Comparison of ENCODE assay signal across 23 mouse cellular contexts in the genomic region with DNA sequence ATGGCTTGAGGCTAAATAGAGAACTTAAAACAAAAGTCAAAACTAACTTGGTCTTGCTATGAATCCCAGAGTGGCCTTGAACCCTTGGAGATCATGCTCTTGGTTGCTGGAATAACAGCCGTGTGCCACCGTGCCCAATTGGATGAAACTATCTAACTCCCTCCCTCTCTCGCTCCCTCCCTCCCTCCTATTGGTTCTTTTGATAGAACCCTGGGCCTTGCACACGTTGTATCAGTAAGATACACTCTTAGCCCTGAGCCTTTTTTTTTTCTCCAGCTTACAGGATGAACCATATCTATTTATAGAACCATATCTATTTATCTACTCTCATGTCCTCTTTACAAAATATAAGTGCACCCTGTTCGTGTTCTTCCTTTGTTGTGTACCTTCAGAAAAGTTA. TPM values are rescaled to one million over a fixed set of nuclear protein-coding genes. Genes with fewer than 3 reads are reported as not detected.
DNase-seq lines count a peak whose midpoint lies in the region; ATAC-seq lines count a peak whose summit lies in the region.
"Had no signal": no experiment of that assay in that cellular context is flagged by ENCODE, and none has a peak within 500 bp of the region (broad histone marks: within the 10 kb centered on the region; RNA-seq: fewer than 3 reads in every experiment).

No protein-coding gene starts in this region.

- no peaks in the 10 kb centered on the region for H3K27me3 ChIP-seq in heart, embryonic 10.5 days (ENCODE audit: insufficient read depth, poor library complexity, severe bottlenecking)
- H3K27me3 ChIP-seq in liver, embryonic 16.5 days (ENCODE audit: control insufficient read depth, insufficient read depth, low read depth, low read length): no peaks in the 10 kb centered on the region
- H3K27me3 ChIP-seq: embryonic facial prominence, embryonic 13.5 days; forebrain, embryonic 13.5 days; hindbrain, embryonic 13.5 days; limb, embryonic 13.5 days had no signal

- no peaks in the 10 kb centered on the region for H3K9me3 ChIP-seq in heart, embryonic 10.5 days
- no peaks in the 10 kb centered on the region for H3K9me3 ChIP-seq in liver, embryonic 16.5 days (replicated peaks; ENCODE audit: control insufficient read depth, low read length)
- H3K9me3 ChIP-seq: embryonic facial prominence, embryonic 13.5 days; forebrain, embryonic 13.5 days; hindbrain, embryonic 13.5 days; limb, embryonic 13.5 days had no signal

- H3K27ac ChIP-seq in heart, embryonic 10.5 days: no peak overlapping the region
- H3K27ac ChIP-seq in liver, embryonic 16.5 days (ENCODE audit: low read length): no peak overlapping the region
- H3K27ac ChIP-seq: embryonic facial prominence, embryonic 13.5 days; forebrain, embryonic 13.5 days; hindbrain, embryonic 13.5 days; limb, embryonic 13.5 days had no signal

- H3K4me2 ChIP-seq in liver, embryonic 16.5 days (ENCODE audit: low read depth, low read length): no peak overlapping the region
- H3K4me2 ChIP-seq: embryonic facial prominence, embryonic 13.5 days; forebrain, embryonic 13.5 days; hindbrain, embryonic 13.5 days; limb, embryonic 13.5 days; lung, embryonic 14.5 days had no signal

- no peak overlapping the region for H3K4me3 ChIP-seq in heart, embryonic 10.5 days
- H3K4me3 ChIP-seq in liver, embryonic 16.5 days (ENCODE audit: low read depth, low read length): no peak overlapping the region
- H3K4me3 ChIP-seq: embryonic facial prominence, embryonic 13.5 days; erythroblast, embryonic 14.5 days; forebrain, embryonic 13.5 days; hindbrain, embryonic 13.5 days; limb, embryonic 13.5 days had no signal

- H3K36me3 ChIP-seq in heart, embryonic 10.5 days: no peaks in the 10 kb centered on the region
- no peaks in the 10 kb centered on the region for H3K36me3 ChIP-seq in liver, embryonic 16.5 days (ENCODE audit: control insufficient read depth, insufficient read depth)
- H3K36me3 ChIP-seq: embryonic facial prominence, embryonic 13.5 days; hindbrain, embryonic 13.5 days; limb, embryonic 13.5 days had no signal

- H3K9ac ChIP-seq in liver, embryonic 16.5 days (ENCODE audit: low read depth, low read length): no peak overlapping the region
- H3K9ac ChIP-seq: embryonic facial prominence, embryonic 13.5 days; forebrain, embryonic 13.5 days; hindbrain, embryonic 13.5 days; limb, embryonic 13.5 days; lung, embryonic 14.5 days had no signal

- peak; percentile 59; the same call in 1 of the 2 replicates for ATAC-seq in liver, embryonic 16.5 days (ENCODE audit: low read depth)
- ATAC-seq: forebrain, embryonic 13.5 days had no signal

- peaks cover 26% of the 10 kb centered on the region for H3K4me1 ChIP-seq in heart, embryonic 10.5 days
- peaks cover 30% of the 10 kb centered on the region for H3K4me1 ChIP-seq in liver, embryonic 16.5 days (ENCODE audit: control insufficient read depth, low read depth, low read length)

- 69% methylated on average over 5 of the region's 5 CpGs for WGBS in heart, embryonic 10.5 days
- WGBS in liver, embryonic 16.5 days (ENCODE audit: insufficient replicate concordance): 39% methylated on average over 5 of the region's 5 CpGs

- DNase-seq in heart, embryonic 10.5 days (ENCODE audit: low spot score): peak; percentile 24
- DNase-seq in heart, adult 9 months (ENCODE audit: low spot score in 2 of 2): no peak
- peak; percentile 53 for DNase-seq in CD4-positive, CD25-positive, alpha-beta regulatory T cell, adult 2 months (ENCODE audit: low read depth, low spot score)
- DNase-seq in ZHBTc4 (ENCODE audit: low read depth, low spot score): peak; percentile 51
- no peak for DNase-seq in right cerebral cortex, adult 18-20 months
- no peak for DNase-seq in kidney, adult 8-10 months
- DNase-seq in B cell, adult 2 months: no peak
- DNase-seq: adrenal gland, postnatal 10 days; cerebellum, adult 2 months; cerebellum, postnatal 25 days; gastrocnemius, postnatal 10 days; kidney, adult 9 months; kidney, postnatal 14 days; lung, embryonic 14.5 days; lung, postnatal 36 days; thymus, adult 18-20 months; thymus, postnatal 36 days had no signal

RNA-seq across cellular contexts. Expression of gene Sesn1, which starts 6.8 kb away (rescaled TPM):
- 18.9 and 20.6 TPM in 2 replicates for polyA plus RNA-seq in heart, embryonic 10.5 days (2016; fragmentation: Nextera tagmentation; extraction: Ambion mirVana)
- polyA plus RNA-seq in liver, embryonic 16.5 days (2015; fragmentation: Nextera tagmentation; extraction: Ambion mirVana): 20.0 and 20.1 TPM in 2 replicates

RNA-seq across cellular contexts. Expression of gene Cep57l1, which starts 6.8 kb away (rescaled TPM):
- 22.1 and 23.6 TPM in 2 replicates for polyA plus RNA-seq in heart, embryonic 10.5 days (2016; fragmentation: Nextera tagmentation; extraction: Ambion mirVana)
- 10.3 and 13.6 TPM in 2 replicates for polyA plus RNA-seq in liver, embryonic 16.5 days (2015; fragmentation: Nextera tagmentation; extraction: Ambion mirVana)

Comparison
In these comparisons a context has a peak if more than half of its experiments do, and no peak if none do; other contexts are left out.
1. DNase-seq: peak in heart, embryonic 10.5 days (single experiment), CD4-positive, CD25-positive, alpha-beta regulatory T cell, adult 2 months (single experiment) and ZHBTc4 (single experiment); none in heart, adult 9 months (0 of 2), right cerebral cortex, adult 18-20 months (single experiment), kidney, adult 8-10 months (0 of 2) and B cell, adult 2 months (0 of 2).